Mouse (Mus musculus) liver, postnatal 0 days (tissue): ENCODE data around the gene Atp11a. TPM values are rescaled to one million over a fixed set of nuclear protein-coding genes. Genes with fewer than 3 reads are reported as not detected.

ENCODE experiments used
- ATAC-seq: fragments of 200-750 bp; cut with Nextera tagmentation; 2 replicates; pipeline ENCODE4 v1.8.0; 2017; ENCODE audit warnings: mild to moderate bottlenecking, moderate library complexity
- DNase-seq: peaks from one replicate; pipeline ENCODE4 v3.0.0-alpha.2; 2016
- H3K27ac ChIP-seq: fragments of 300-500 bp; sonication (generic); 2 replicates; pipeline ENCODE4 v1.5.1; 2014; ENCODE audit warnings: antibody characterized with exemption, moderate library complexity, mild to moderate bottlenecking, low read depth
- H3K27me3 ChIP-seq: fragments of 300-500 bp; sonication (generic); 2 replicates; pipeline ENCODE4 v1.6.1; 2014; ENCODE audit warnings: low read length, control low read depth, mixed read lengths; ENCODE audit not compliant: insufficient read depth
- H3K36me3 ChIP-seq: fragments of 300-500 bp; sonication (generic); replicated peaks from 2 replicates; pipeline ENCODE4 v1.6.1; 2014; ENCODE audit warnings: mild to moderate bottlenecking, control low read depth, low read length, moderate library complexity, mixed read lengths; ENCODE audit not compliant: insufficient read depth
- H3K4me1 ChIP-seq: fragments of 300-500 bp; sonication (generic); 2 replicates; pipeline ENCODE4 v1.6.1; 2014; ENCODE audit warnings: antibody characterized with exemption, mild to moderate bottlenecking, control low read depth; ENCODE audit not compliant: insufficient read depth
- H3K4me2 ChIP-seq: fragments of 300-500 bp; sonication (generic); 2 replicates; pipeline ENCODE4 v1.6.1; 2014; ENCODE audit warnings: low read depth, mild to moderate bottlenecking, low read length, moderate library complexity, mixed read lengths
- H3K4me3 ChIP-seq: fragments of 300-500 bp; sonication (generic); 2 replicates; pipeline ENCODE4 v1.5.1; 2014; ENCODE audit warnings: low read depth, low read length
- H3K9ac ChIP-seq: fragments of 300-500 bp; sonication (generic); replicated peaks from 2 replicates; pipeline ENCODE4 v1.6.1; 2014; ENCODE audit warnings: mild to moderate bottlenecking, moderate library complexity
- H3K9me3 ChIP-seq: fragments of 300-500 bp; sonication (generic); 2 replicates; pipeline ENCODE4 v1.6.1; 2016; ENCODE audit warnings: mild to moderate bottlenecking, control low read depth, low read length, mixed read lengths
- CTCF ChIP-seq: sonication (generic); IDR thresholded peaks from 2 replicates; pipeline ENCODE4 v1.5.1; 2016; ENCODE audit warnings: antibody characterized with exemption, low read depth
- EP300 ChIP-seq: IDR thresholded peaks from 2 replicates; pipeline ENCODE4 v1.6.1; 2016; ENCODE audit warnings: antibody characterized with exemption, low read depth, mild to moderate bottlenecking
- WGBS: fragments of 180-500 bp; shearing (Covaris S2); extraction: QIAGEN DNeasy Blood & Tissue Kit; methylation state at CpG from one replicate; pipeline ENCODE4 v1.1.7; 2014; ENCODE audit not compliant: insufficient replicate concordance; 5-methylcytosine and 5-hydroxymethylcytosine counted together
- polyA plus RNA-seq: library from polyadenylated mRNA; unstranded; fragments of >200 nt; fragmentation: Nextera tagmentation; extraction: Ambion mirVana; gene quantifications from 2 replicates; pipeline ENCODE4 v1.2.1, GENCODE M21; 2015

The Atp11a gene
- polyA plus RNA-seq, 1 experiment from 2014 or later, result 0.90 TPM

DNA sequence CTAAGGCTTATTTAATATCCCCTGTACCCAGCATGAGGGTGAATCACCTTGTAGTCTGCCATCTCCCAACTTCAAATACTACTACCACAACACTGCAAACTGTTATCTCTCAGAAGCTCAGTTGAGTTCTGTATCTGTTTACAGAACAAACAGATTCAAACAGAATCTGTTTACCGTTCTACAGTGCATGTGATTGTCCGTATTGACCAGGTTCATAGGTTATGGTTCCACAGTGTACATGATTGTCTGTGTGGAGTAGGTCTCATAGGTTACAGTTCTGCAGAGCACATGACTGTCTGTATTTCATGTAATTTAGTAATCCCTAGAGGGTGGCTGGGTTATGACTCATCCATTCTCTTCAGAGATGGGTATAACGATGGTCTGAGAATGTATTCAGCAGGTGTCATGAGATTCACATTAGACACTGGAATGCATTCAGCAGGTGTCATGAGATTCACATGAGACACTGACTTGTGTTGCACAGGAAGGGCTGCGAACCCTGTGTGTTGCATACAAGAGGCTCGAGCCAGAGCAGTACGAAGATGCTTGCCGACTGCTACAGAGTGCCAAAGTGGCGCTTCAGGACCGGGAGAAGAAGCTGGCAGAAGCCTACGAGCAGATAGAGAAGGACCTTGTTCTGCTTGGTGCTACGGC lies 85.7 kb downstream of the Atp11a start:
- H3K4me1 ChIP-seq, result no peaks in the 10 kb centered on the region
- DNase-seq (no peak), ATAC-seq (peak; percentile 87)
- peaks cover 69% of the 10 kb centered on the region for H3K27me3 ChIP-seq
- no peak overlapping the region for H3K4me2 ChIP-seq
- WGBS, result 73% methylated on average over 11 of the region's 11 CpGs
- H3K27ac ChIP-seq, result no peak overlapping the region
- no peak overlapping the region for H3K4me3 ChIP-seq
- TF ChIP-seq CTCF (no peak), EP300 (no peak)
- no peaks in the 10 kb centered on the region for H3K36me3 ChIP-seq
- no peaks in the 10 kb centered on the region for H3K9me3 ChIP-seq
- no peak overlapping the region for H3K9ac ChIP-seq

DNA sequence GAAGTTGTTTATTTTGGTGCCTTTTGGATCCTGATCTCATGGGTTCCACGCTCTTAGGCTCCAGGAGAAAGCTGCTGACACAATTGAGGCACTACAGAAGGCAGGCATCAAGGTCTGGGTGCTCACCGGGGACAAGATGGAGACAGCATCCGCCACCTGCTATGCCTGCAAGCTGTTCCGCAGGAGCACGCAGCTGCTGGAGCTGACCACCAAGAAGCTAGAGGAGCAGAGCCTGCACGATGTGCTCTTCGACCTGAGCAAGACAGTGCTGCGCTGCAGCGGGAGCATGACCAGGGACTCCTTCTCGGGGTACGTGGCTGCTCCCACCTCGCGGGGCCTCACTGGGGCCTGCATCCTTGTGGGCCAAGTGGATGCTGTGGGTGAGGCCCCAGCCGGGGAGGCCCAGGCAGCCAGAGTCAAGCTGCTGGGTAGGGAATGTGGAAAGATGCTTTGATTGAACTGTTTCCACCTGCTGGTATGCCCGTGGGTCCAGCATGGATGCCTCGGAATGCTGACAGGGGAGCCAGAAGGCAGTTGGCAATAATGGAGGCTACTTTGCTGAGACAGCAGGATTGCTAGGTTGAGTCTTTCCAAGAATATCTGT lies 87.6 kb downstream of the Atp11a start:
- 90% methylated on average over 16 of the region's 16 CpGs for WGBS
- H3K27me3 ChIP-seq, result peaks cover 74% of the 10 kb centered on the region
- ATAC-seq, result no peak
- H3K4me1 ChIP-seq, result no peaks in the 10 kb centered on the region
- H3K9ac ChIP-seq, result no peak overlapping the region
- no peak overlapping the region for H3K4me2 ChIP-seq
- DNase-seq, result no peak
- no peak overlapping the region for H3K27ac ChIP-seq
- H3K9me3 ChIP-seq, result no peaks in the 10 kb centered on the region
- H3K36me3 ChIP-seq, result no peaks in the 10 kb centered on the region
- TF ChIP-seq CTCF, result no peak
- no peak overlapping the region for H3K4me3 ChIP-seq

DNA sequence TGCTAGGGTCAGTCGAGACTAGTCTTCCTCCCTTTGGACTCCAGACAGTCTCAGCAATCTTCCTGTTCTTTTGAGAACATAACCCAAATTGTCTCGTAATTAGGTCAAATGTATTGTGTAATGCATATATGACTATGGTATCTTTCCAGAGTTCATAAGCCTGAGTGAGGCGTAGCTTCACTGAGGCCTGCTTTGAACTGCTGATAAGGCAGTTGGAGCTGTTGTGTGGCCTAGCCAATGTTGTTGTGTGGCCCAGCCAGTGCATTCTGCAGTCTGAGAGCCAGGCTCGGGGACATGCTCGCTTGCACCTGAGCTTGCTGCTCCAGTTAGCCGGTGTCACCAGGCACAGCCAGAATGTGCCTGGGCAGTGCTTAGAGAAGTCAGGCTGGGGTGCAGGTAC lies 89.6 kb downstream of the Atp11a start:
- 73% methylated on average over 6 of the region's 6 CpGs for WGBS
- H3K27me3 ChIP-seq, result peaks cover 73% of the 10 kb centered on the region
- H3K9ac ChIP-seq, result no peak overlapping the region
- no peak for DNase-seq
- H3K9me3 ChIP-seq, result no peaks in the 10 kb centered on the region
- TF ChIP-seq EP300 (no peak), CTCF (no peak)
- no peaks in the 10 kb centered on the region for H3K4me1 ChIP-seq
- no peak for ATAC-seq
- H3K4me2 ChIP-seq, result no peak overlapping the region
- H3K4me3 ChIP-seq, result no peak overlapping the region
- no peak overlapping the region for H3K27ac ChIP-seq
- no peaks in the 10 kb centered on the region; the same call in 1 of the 2 replicates for H3K36me3 ChIP-seq

DNA sequence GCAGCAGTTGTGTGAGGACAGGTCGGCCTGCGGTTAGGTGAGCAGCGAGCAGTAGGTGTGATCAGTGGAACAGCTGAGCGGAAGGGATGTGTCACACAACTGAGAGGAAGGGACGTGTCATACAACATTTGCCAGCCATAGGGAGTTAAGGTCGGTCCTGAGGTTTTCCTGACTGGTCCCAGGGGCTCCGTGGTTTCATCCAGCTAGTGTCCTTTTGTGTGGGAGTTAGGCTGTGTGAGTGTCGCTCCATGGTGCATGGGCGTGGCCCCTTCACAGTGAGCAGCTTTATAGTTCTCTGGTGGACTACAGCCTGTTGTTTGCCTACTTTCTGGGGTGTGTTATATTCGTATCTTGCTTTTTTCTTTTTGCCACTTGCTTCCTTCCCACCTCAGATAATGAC lies 94.4 kb downstream of the Atp11a start:
- DNase-seq (no peak), ATAC-seq (no peak)
- WGBS, result 80% methylated on average over 10 of the region's 10 CpGs
- Histone ChIP-seq H3K4me2 (no peak overlapping the region), H3K4me1 (no peaks in the 10 kb centered on the region), H3K9ac (no peak overlapping the region), H3K4me3 (no peak overlapping the region), H3K27ac (no peak overlapping the region), H3K27me3 (peaks cover 60% of the 10 kb centered on the region), H3K9me3 (no peaks in the 10 kb centered on the region), H3K36me3 (no peaks in the 10 kb centered on the region; the same call in 1 of the 2 replicates)
- TF ChIP-seq CTCF, result no peak
- TF ChIP-seq EP300, result no peak

DNA sequence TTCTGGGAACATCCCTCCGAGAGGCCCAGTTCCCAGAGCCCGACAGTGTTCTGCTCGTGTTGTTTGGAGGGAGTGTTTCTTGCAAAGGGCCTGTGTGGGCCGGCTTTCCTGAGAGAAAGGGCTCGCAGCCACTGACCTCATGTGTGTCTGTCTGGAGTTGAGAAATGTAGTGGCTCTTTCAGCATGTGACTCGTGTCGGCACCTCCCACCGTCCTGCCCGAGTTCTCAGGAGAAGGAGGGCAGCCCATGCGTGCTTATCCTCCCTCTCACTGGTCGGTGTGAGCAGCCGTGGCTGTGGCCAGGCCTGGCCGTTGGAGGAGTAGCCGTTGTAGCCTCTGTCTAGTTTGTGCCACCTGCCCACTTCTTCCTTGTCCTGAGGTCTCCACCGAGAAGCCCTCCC lies 99.2 kb downstream of the Atp11a start:
- TF ChIP-seq CTCF (no peak), EP300 (no peak)
- H3K9me3 ChIP-seq, result no peaks in the 10 kb centered on the region
- H3K4me2 ChIP-seq, result no peak overlapping the region
- DNase-seq (no peak), ATAC-seq (no peak)
- no peaks in the 10 kb centered on the region for H3K36me3 ChIP-seq
- no peaks in the 10 kb centered on the region for H3K4me1 ChIP-seq
- no peak overlapping the region for H3K27ac ChIP-seq
- WGBS, result 67% methylated on average over 15 of the region's 15 CpGs
- no peak overlapping the region for H3K9ac ChIP-seq
- H3K4me3 ChIP-seq, result no peak overlapping the region
- H3K27me3 ChIP-seq, result peaks cover 43% of the 10 kb centered on the region

DNA sequence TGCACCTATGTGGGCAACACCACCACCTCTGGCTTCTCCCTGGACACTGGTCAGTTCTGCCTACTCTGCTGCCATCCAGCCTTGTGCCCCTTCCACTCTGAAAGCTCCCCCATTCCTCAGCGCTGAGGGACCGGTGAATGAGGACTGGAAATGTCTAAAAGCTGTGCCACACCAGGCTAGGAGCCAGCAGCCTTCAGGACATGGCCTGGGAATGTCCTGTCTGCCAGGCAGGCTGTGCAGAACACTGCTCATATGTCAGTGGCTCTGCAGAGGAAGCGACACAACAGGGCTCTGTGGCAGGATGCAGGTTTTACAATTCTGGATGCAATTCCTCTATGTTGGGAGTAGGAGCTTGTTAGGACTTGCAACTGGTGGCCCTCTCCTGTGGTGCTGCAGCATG lies 106.2 kb downstream of the Atp11a start:
- no peak for TF ChIP-seq EP300
- no peak for TF ChIP-seq CTCF
- ATAC-seq (no peak), DNase-seq (no peak)
- 84% methylated on average over 3 of the region's 3 CpGs for WGBS
- Histone ChIP-seq H3K27me3 (peaks cover 47% of the 10 kb centered on the region), H3K4me2 (no peak overlapping the region), H3K9me3 (no peaks in the 10 kb centered on the region), H3K4me3 (no peak overlapping the region), H3K27ac (no peak overlapping the region), H3K4me1 (no peaks in the 10 kb centered on the region), H3K9ac (no peak overlapping the region), H3K36me3 (no peaks in the 10 kb centered on the region)
